Mouse (Mus musculus) testis, adult 2 months (tissue): ENCODE data around the gene Spata31d1d.

Source experiments
- CTCF ChIP-seq: fragments of 200-500 bp; IDR thresholded peaks from 2 replicates; pipeline ENCODE4 v1.5.1; 2012; ENCODE audit warnings: low read depth, mild to moderate bottlenecking, inconsistent platforms, low read length, moderate library complexity; ENCODE audit not compliant: control insufficient read depth, insufficient read depth, insufficient replicate concordance
- POLR2A ChIP-seq: fragments of 200-500 bp; IDR thresholded peaks from 2 replicates; pipeline ENCODE4 v1.6.1; 2012; ENCODE audit warnings: low read depth, mild to moderate bottlenecking, inconsistent platforms, low read length, moderate library complexity; ENCODE audit not compliant: control insufficient read depth

DNA sequence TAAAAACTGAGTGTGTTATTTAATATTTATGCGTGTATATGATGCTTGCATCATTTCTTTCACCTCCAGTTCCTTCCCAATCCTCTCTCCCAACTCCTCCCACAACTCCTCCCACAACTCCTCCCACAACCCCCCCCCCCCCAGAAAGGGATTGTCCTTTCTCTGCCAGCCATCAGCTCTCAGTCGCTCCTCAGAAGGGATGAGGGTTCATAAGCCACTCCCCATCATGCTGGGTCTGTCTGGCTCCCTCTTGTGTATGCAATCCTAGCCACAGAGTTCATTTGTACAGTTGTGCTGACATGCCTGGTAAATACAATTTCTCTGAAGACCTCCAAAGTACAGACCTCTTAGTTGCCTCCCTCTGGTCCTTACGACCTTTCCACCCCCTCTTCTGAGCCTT is 3.6 kb upstream of the Spata31d1d start:
- no peak for TF ChIP-seq CTCF
- TF ChIP-seq POLR2A = no peak
